Mouse (Mus musculus) heart, adult 8-10 months (tissue): ENCODE measurements around the gene Fam163a. TPM values are rescaled to one million over a fixed set of nuclear protein-coding genes. Genes with fewer than 3 reads are reported as not detected.
"Not testable (repeated sequence)": the region's sequence is repeated elsewhere in the genome, so short reads cannot be mapped to it uniquely, and the experiment has no call there.

ENCODE experiments used
- DNase-seq: peaks from one replicate; pipeline ENCODE4 v3.0.0; 2022; ENCODE audit warnings: low spot score
- total RNA-seq, 4 experiments: library from RNA; stranded (reverse); gene quantifications; 2 replicates each; pipeline ENCODE4 v1.2.4; 2022

The Fam163a gene
- total RNA-seq = under 1 TPM; 0.05 to 0.19 (median 0.09) TPM

GRCm38 (mm10) chr1:156204656-156205131, at the start of gene Fam163a:
Gene Fam163a, minus strand, starts transcription at chr1:156205026.
- DNase-seq = no peak

- not testable (repeated sequence) for DNase-seq
Observed at GRCm38 (mm10) chr1:156251096-156251495, 46.3 kb upstream of the Fam163a start.

GRCm38 (mm10) chr1:156247893-156248292, 43.1 kb upstream of the Fam163a start:
- DNase-seq = no peak

- DNase-seq = peak; percentile 36
Observed at GRCm38 (mm10) chr1:156241713-156242348, 37.0 kb upstream of the Fam163a start.

GRCm38 (mm10) chr1:156241035-156241434, 36.2 kb upstream of the Fam163a start:
- DNase-seq = no peak

- DNase-seq = no peak
Observed at GRCm38 (mm10) chr1:156231122-156231521, 26.3 kb upstream of the Fam163a start.

- DNase-seq = peak; percentile 70
Observed at GRCm38 (mm10) chr1:156230339-156231089, 25.7 kb upstream of the Fam163a start.

GRCm38 (mm10) chr1:156229448-156229847, 24.6 kb upstream of the Fam163a start:
- DNase-seq = peak; percentile 23

GRCm38 (mm10) chr1:156228728-156229127, 23.9 kb upstream of the Fam163a start:
- no peak for DNase-seq

GRCm38 (mm10) chr1:156226903-156227302, 22.1 kb upstream of the Fam163a start:
- no peak for DNase-seq

GRCm38 (mm10) chr1:156222205-156223000, 17.6 kb upstream of the Fam163a start:
- DNase-seq = no peak

GRCm38 (mm10) chr1:156221327-156221726, 16.5 kb upstream of the Fam163a start:
- no peak for DNase-seq

- DNase-seq = no peak
Observed at GRCm38 (mm10) chr1:156218573-156218972, 13.7 kb upstream of the Fam163a start.

- no peak for DNase-seq
Observed at GRCm38 (mm10) chr1:156217941-156218340, 13.1 kb upstream of the Fam163a start.

- peak; percentile 66 for DNase-seq
Observed at GRCm38 (mm10) chr1:156217393-156217792, 12.6 kb upstream of the Fam163a start.

- DNase-seq = no peak
Observed at GRCm38 (mm10) chr1:156216249-156216648, 11.4 kb upstream of the Fam163a start.

- DNase-seq = no peak
Observed at GRCm38 (mm10) chr1:156214651-156215050, 9.8 kb upstream of the Fam163a start.

GRCm38 (mm10) chr1:156212923-156213322, 8.1 kb upstream of the Fam163a start:
- no peak for DNase-seq

GRCm38 (mm10) chr1:156211809-156212317, 7.0 kb upstream of the Fam163a start:
- no peak for DNase-seq

GRCm38 (mm10) chr1:156205164-156205563, 338 bp upstream of the Fam163a start:
- DNase-seq = no peak

- DNase-seq = no peak
Observed at GRCm38 (mm10) chr1:156203961-156204655, 718 bp downstream of the Fam163a start.
